Mouse (Mus musculus): ENCODE measurements around the gene Cdkal1.

DNA sequence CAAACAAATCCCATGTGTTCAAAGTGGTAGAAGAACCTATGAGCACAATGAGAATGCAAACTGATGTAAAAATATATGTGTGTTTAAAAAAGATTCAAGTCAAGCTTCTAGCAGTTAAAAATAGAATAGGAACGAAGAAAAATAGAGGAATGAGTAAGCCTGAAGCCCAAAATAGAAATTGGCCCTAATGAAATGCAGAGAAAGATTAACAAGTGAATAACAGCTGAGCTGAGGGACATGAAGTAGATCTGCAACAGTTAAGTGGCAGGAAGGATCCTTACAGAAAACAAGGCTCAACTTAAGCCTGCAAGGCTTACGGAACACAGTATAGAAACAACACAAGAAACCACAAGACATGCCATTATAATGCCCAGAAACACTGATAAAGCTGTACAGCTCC is 205.9 kb downstream of the Cdkal1 start:
- TF ChIP-seq CTCF (IDR thresholded peaks at IDR 0.05; ENCODE audit: control insufficient read depth, insufficient read depth, insufficient read length) (no peak), USF1 (IDR thresholded peaks at IDR 0.05; ENCODE audit: low read depth) (no peak), MYOG (IDR thresholded peaks at IDR 0.05; ENCODE audit: control insufficient read depth, extremely low read depth, insufficient read length) (no peak), MAX (IDR thresholded peaks at IDR 0.05) (no peak)
